Mouse (Mus musculus) forebrain, postnatal 0 days (tissue): Measurements from ENCODE around the gene Jsrp1. TPM values are rescaled to one million over a fixed set of nuclear protein-coding genes. Genes with fewer than 3 reads are reported as not detected.

ENCODE experiments used
- ATAC-seq: fragments of 200-750 bp; cut with Nextera tagmentation; 2 replicates; pipeline ENCODE4 v1.8.0; 2017; ENCODE audit warnings: mild to moderate bottlenecking, moderate library complexity
- DNase-seq: peaks from one replicate; pipeline ENCODE4 v3.0.0-alpha.2; 2015
- H3K27ac ChIP-seq: fragments of 300-500 bp; sonication (generic); 2 replicates; pipeline ENCODE4 v1.5.1; 2014; ENCODE audit warnings: low read depth, mild to moderate bottlenecking, antibody characterized with exemption, low read length, moderate library complexity, mixed read lengths
- H3K27me3 ChIP-seq: fragments of 300-500 bp; sonication (generic); 2 replicates; pipeline ENCODE4 v1.6.1; 2014; ENCODE audit warnings: mild to moderate bottlenecking, low read length, mixed read lengths; ENCODE audit not compliant: insufficient read depth
- H3K36me3 ChIP-seq: fragments of 300-500 bp; sonication (generic); 2 replicates; pipeline ENCODE4 v1.6.1; 2014; ENCODE audit warnings: mild to moderate bottlenecking, moderate library complexity; ENCODE audit not compliant: insufficient read depth
- H3K4me1 ChIP-seq: fragments of 300-500 bp; sonication (generic); 2 replicates; pipeline ENCODE4 v1.6.1; 2014; ENCODE audit warnings: antibody characterized with exemption; ENCODE audit not compliant: insufficient read depth
- H3K4me2 ChIP-seq: fragments of 300-500 bp; sonication (generic); 2 replicates; pipeline ENCODE4 v1.6.1; 2014; ENCODE audit warnings: low read depth, mild to moderate bottlenecking, moderate library complexity
- H3K4me3 ChIP-seq: fragments of 300-500 bp; sonication (generic); 2 replicates; pipeline ENCODE4 v1.5.1; 2014; ENCODE audit warnings: low read depth, low read length, mixed read lengths
- H3K9ac ChIP-seq: fragments of 300-500 bp; sonication (generic); 2 replicates; pipeline ENCODE4 v1.6.1; 2014; ENCODE audit warnings: mild to moderate bottlenecking
- H3K9me3 ChIP-seq: fragments of 300-500 bp; sonication (generic); 2 replicates; pipeline ENCODE4 v1.6.1; 2016; ENCODE audit warnings: low read length
- CTCF ChIP-seq: sonication (generic); IDR thresholded peaks from 2 replicates; pipeline ENCODE4 v1.5.1; 2016; ENCODE audit warnings: antibody characterized with exemption, control low read depth, low read depth
- WGBS: fragments of 180-500 bp; shearing (Covaris S2); extraction: QIAGEN DNeasy Blood & Tissue Kit; methylation state at CpG from one replicate; pipeline ENCODE4 v1.1.7; 2014; 5-methylcytosine and 5-hydroxymethylcytosine counted together
- polyA plus RNA-seq: library from polyadenylated mRNA; unstranded; fragments of >200 nt; fragmentation: Nextera tagmentation; extraction: Ambion mirVana; gene quantifications from 2 replicates; pipeline ENCODE4 v1.2.1, GENCODE M21; 2015
- total RNA-seq: library from RNA; depleted of rRNA; stranded (reverse); fragments of >200 nt; gene quantifications from 2 replicates; pipeline ENCODE4 v1.2.3, GENCODE M21; 2014

Jsrp1 gene
- total and polyA plus RNA-seq, 2 experiments from 2014 or later, result 0.38 to 0.76 TPM

- WGBS, result 82% methylated on average over 33 of the region's 33 CpGs
Measured at GRCm38 (mm10) chr10:80791476-80792174, 21.7 kb downstream of the Jsrp1 start.

GRCm38 (mm10) chr10:80790761-80791404, 22.4 kb downstream of the Jsrp1 start:
- H3K27me3 ChIP-seq, result no peaks in the 10 kb centered on the region
- H3K4me3 ChIP-seq, result no peak overlapping the region
- no peak overlapping the region for H3K27ac ChIP-seq
- no peak for DNase-seq
- ATAC-seq, result no peak
- no peak overlapping the region for H3K9ac ChIP-seq
- no peaks in the 10 kb centered on the region for H3K9me3 ChIP-seq
- H3K4me1 ChIP-seq, result no peaks in the 10 kb centered on the region
- 90% methylated on average over 19 of the region's 19 CpGs for WGBS
- H3K36me3 ChIP-seq, result peaks cover 95% of the 10 kb centered on the region
- no peak overlapping the region for H3K4me2 ChIP-seq
- TF ChIP-seq CTCF, result no peak

More at GRCm38 (mm10) chr10:80791476-80792174, 21.7 kb downstream of the Jsrp1 start:
- Histone ChIP-seq H3K4me2 (no peak overlapping the region), H3K9me3 (no peaks in the 10 kb centered on the region), H3K9ac (no peak overlapping the region), H3K27ac (no peak overlapping the region), H3K4me1 (peaks cover under 1% of the 10 kb centered on the region; the same call in 1 of the 2 replicates), H3K27me3 (no peaks in the 10 kb centered on the region), H3K4me3 (no peak overlapping the region), H3K36me3 (peaks cover 95% of the 10 kb centered on the region)
- DNase-seq (no peak), ATAC-seq (no peak)
- TF ChIP-seq CTCF, result no peak

GRCm38 (mm10) chr10:80787517-80787916, 25.8 kb downstream of the Jsrp1 start:
- Histone ChIP-seq H3K4me3 (no peak overlapping the region), H3K9me3 (no peaks in the 10 kb centered on the region), H3K4me2 (no peak overlapping the region), H3K4me1 (no peaks in the 10 kb centered on the region), H3K36me3 (peaks cover 97% of the 10 kb centered on the region), H3K9ac (no peak overlapping the region), H3K27me3 (no peaks in the 10 kb centered on the region), H3K27ac (no peak overlapping the region)
- no peak for DNase-seq
- TF ChIP-seq CTCF, result no peak
- ATAC-seq, result no peak
- whole genome bisulfite sequencing, result 81% methylated on average over 2 of the region's 2 CpGs

GRCm38 (mm10) chr10:80785963-80786362, 27.3 kb downstream of the Jsrp1 start:
- Histone ChIP-seq H3K4me1 (no peaks in the 10 kb centered on the region), H3K27me3 (no peaks in the 10 kb centered on the region), H3K27ac (no peak overlapping the region), H3K4me2 (no peak overlapping the region), H3K9ac (no peak overlapping the region), H3K4me3 (no peak overlapping the region), H3K9me3 (no peaks in the 10 kb centered on the region), H3K36me3 (peaks cover 99% of the 10 kb centered on the region)
- DNase-seq (no peak), ATAC-seq (no peak)
- WGBS, result 94% methylated on average over 11 of the region's 11 CpGs
- no peak for TF ChIP-seq CTCF

- no peak overlapping the region for H3K9ac ChIP-seq
- DNase-seq, result no peak
- TF ChIP-seq CTCF, result no peak
- no peaks in the 10 kb centered on the region for H3K4me1 ChIP-seq
- no peak overlapping the region for H3K4me3 ChIP-seq
- no peaks in the 10 kb centered on the region for H3K9me3 ChIP-seq
- WGBS, result 81% methylated on average over 12 of the region's 12 CpGs
- H3K36me3 ChIP-seq, result peaks cover 99% of the 10 kb centered on the region
- no peak overlapping the region for H3K4me2 ChIP-seq
- no peak overlapping the region for H3K27ac ChIP-seq
- no peak for ATAC-seq
- H3K27me3 ChIP-seq, result no peaks in the 10 kb centered on the region
Measured at GRCm38 (mm10) chr10:80784871-80785270, 28.4 kb downstream of the Jsrp1 start.

- TF ChIP-seq CTCF, result no peak
- 98% methylated on average over 2 of the region's 2 CpGs for WGBS
- peaks cover 100% of the 10 kb centered on the region for H3K36me3 ChIP-seq
- H3K4me1 ChIP-seq, result no peaks in the 10 kb centered on the region
- H3K27ac ChIP-seq, result no peak overlapping the region
- H3K4me3 ChIP-seq, result no peak overlapping the region
- no peaks in the 10 kb centered on the region for H3K27me3 ChIP-seq
- ATAC-seq, result no peak
- no peak overlapping the region for H3K9ac ChIP-seq
- no peak for DNase-seq
- H3K4me2 ChIP-seq, result no peak overlapping the region
- H3K9me3 ChIP-seq, result no peaks in the 10 kb centered on the region
Measured at GRCm38 (mm10) chr10:80784302-80784701, 29.0 kb downstream of the Jsrp1 start.

- ATAC-seq (no peak), DNase-seq (no peak)
- H3K4me1 ChIP-seq, result no peaks in the 10 kb centered on the region
- peaks cover 100% of the 10 kb centered on the region for H3K36me3 ChIP-seq
- H3K4me3 ChIP-seq, result no peak overlapping the region
- no peak overlapping the region for H3K4me2 ChIP-seq
- no peak overlapping the region for H3K9ac ChIP-seq
- no peaks in the 10 kb centered on the region for H3K9me3 ChIP-seq
- no peaks in the 10 kb centered on the region for H3K27me3 ChIP-seq
- no peak for TF ChIP-seq CTCF
- no peak overlapping the region for H3K27ac ChIP-seq
Measured at GRCm38 (mm10) chr10:80779565-80779964, 33.7 kb downstream of the Jsrp1 start.
